Mouse (Mus musculus): ENCODE results near the gene Cmtm2b.
"Not testable (repeated sequence)": the region's sequence is repeated elsewhere in the genome, so short reads cannot be mapped to it uniquely, and the experiment has no call there.

Gene Cmtm2b

GRCm38 (mm10) chr8:104321930-104322329 is at the start of gene Cmtm2b:
Gene Cmtm2b (plus strand): TSS chr8:104322230.
- not testable (repeated sequence) for DNase-seq (ENCODE audit: low read depth, low spot score)

- not testable (repeated sequence) for DNase-seq (ENCODE audit: low read depth, low spot score)
Observed at GRCm38 (mm10) chr8:104293081-104293480, 28.9 kb upstream of the Cmtm2b start, which contains the start of gene Cmtm2a. Gene Cmtm2a (minus strand): TSS chr8:104293181.

- no peak for DNase-seq (ENCODE audit: low read depth, low spot score)
Observed at GRCm38 (mm10) chr8:104294396-104294795, 27.6 kb upstream of the Cmtm2b start.

- DNase-seq (ENCODE audit: low read depth, low spot score) = not testable (repeated sequence)
Observed at GRCm38 (mm10) chr8:104301577-104301976, 20.5 kb upstream of the Cmtm2b start.

- DNase-seq (ENCODE audit: low read depth, low spot score) = not testable (repeated sequence)
Observed at GRCm38 (mm10) chr8:104302536-104302935, 19.5 kb upstream of the Cmtm2b start.

- DNase-seq (ENCODE audit: low read depth, low spot score) = no peak
Observed at GRCm38 (mm10) chr8:104304962-104305361, 17.1 kb upstream of the Cmtm2b start.

GRCm38 (mm10) chr8:104308341-104308740 is 13.7 kb upstream of the Cmtm2b start:
- not testable (repeated sequence) for DNase-seq (ENCODE audit: low read depth, low spot score)

GRCm38 (mm10) chr8:104309441-104310155 is 12.4 kb upstream of the Cmtm2b start, which contains the start of the genes Gm45711 and Cmtm1:
Gene Gm45711 (minus strand): TSS chr8:104310081.
Gene Cmtm1 (minus strand): TSS chr8:104310145.
- DNase-seq (ENCODE audit: low read depth, low spot score) = peak; percentile 70

GRCm38 (mm10) chr8:104312023-104312422 is 10.0 kb upstream of the Cmtm2b start:
- not testable (repeated sequence) for DNase-seq (ENCODE audit: low read depth, low spot score)

GRCm38 (mm10) chr8:104313311-104313710 is 8.7 kb upstream of the Cmtm2b start:
- peak; percentile 7 for DNase-seq (ENCODE audit: low read depth, low spot score)

GRCm38 (mm10) chr8:104321267-104321666 is 763 bp upstream of the Cmtm2b start, which contains the start of gene Gm11020:
Gene Gm11020 (plus strand): TSS chr8:104321567.
- not testable (repeated sequence) for DNase-seq (ENCODE audit: low read depth, low spot score)

- DNase-seq (ENCODE audit: low read depth, low spot score) = no peak
Observed at GRCm38 (mm10) chr8:104332665-104333631, 10.9 kb downstream of the Cmtm2b start.

GRCm38 (mm10) chr8:104333786-104334185 is 11.8 kb downstream of the Cmtm2b start:
- no peak for DNase-seq (ENCODE audit: low read depth, low spot score)

- no peak for DNase-seq (ENCODE audit: low read depth, low spot score)
Observed at GRCm38 (mm10) chr8:104334196-104334595, 12.2 kb downstream of the Cmtm2b start.

GRCm38 (mm10) chr8:104336806-104337205 is 14.8 kb downstream of the Cmtm2b start:
- no peak for DNase-seq (ENCODE audit: low read depth, low spot score)

GRCm38 (mm10) chr8:104337890-104338289 is 15.9 kb downstream of the Cmtm2b start:
- no peak for DNase-seq (ENCODE audit: low read depth, low spot score)

- peak; percentile 34 for DNase-seq (ENCODE audit: low read depth, low spot score)
Observed at GRCm38 (mm10) chr8:104339229-104339982, 17.4 kb downstream of the Cmtm2b start, which contains the start of gene Cmtm3. Gene Cmtm3 (plus strand): TSS chr8:104339410.

- DNase-seq (ENCODE audit: low read depth, low spot score) = no peak
Observed at GRCm38 (mm10) chr8:104339983-104340232, 17.9 kb downstream of the Cmtm2b start.

GRCm38 (mm10) chr8:104340233-104341105 is 18.4 kb downstream of the Cmtm2b start:
- peak; percentile 76 for DNase-seq (ENCODE audit: low read depth, low spot score)

GRCm38 (mm10) chr8:104341106-104341561 is 19.1 kb downstream of the Cmtm2b start:
- DNase-seq (ENCODE audit: low read depth, low spot score) = peak; percentile 84

All from skeletal muscle tissue, adult 2 months (tissue).